Mouse (Mus musculus): ENCODE results near the gene Itga9.

Gene Itga9

DNA sequence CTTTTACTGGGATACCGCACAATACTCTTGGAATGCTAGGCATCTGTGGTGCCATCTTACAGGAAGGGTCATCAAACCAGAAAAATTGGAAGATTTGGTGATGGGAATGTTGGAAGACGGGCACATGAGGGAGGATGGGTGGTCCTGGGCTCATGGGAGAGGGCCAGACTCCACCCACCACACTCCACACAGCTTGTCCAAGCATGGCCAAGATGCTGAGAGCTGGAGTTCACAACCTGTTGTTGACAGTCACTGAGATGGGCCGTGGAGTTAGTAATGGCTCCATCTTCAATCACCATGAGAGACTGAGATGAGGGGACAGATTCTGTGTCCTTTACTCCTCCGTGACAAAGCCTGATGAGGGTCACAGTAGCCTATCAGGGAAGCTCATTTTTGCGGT, 207.0 kb downstream of the Itga9 start:
- DNase-seq (ENCODE audit: extremely low spot score, low read depth, low spot score), result no peak

DNA sequence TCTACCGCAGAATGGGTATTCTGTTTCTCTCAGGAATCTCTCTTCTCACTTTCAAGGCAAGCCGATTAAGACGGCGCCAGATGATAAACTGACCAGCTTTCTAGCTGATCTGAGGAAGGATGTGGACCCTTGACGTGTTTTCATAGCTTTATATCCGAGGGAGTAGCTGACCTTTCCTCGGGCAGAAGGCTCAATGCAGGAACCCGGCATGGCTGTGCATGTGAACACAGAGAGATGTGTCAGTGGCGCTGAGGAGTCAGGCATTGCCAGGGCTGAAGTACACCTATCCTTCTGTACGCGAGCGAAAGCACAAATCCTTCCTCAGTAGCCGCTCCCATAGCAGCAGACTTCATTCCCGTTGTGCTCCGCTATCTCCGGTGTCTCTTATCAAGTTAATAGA, 207.6 kb downstream of the Itga9 start:
- DNase-seq (ENCODE audit: extremely low spot score, low read depth, low spot score), result no peak

DNA sequence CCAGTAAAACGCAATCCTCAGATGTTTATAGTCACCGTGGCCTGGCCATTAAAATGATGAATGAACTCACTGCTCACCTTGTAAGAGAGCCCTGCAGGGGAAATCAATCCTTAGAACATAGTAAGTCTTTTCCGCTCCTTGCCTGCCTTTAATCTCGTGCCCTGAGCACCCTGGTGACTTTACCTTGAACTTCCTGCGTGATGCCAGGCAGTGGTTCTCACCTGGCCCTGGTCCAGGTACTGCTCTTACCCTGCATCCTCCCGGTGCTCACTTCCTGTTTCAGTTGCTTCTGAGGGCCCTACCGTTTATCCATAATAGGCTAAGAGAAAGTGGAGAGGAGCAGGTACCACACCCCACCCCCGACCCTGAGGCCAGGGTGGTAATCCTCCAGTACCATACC, 208.0 kb downstream of the Itga9 start:
- no peak for DNase-seq (ENCODE audit: extremely low spot score, low read depth, low spot score)

DNA sequence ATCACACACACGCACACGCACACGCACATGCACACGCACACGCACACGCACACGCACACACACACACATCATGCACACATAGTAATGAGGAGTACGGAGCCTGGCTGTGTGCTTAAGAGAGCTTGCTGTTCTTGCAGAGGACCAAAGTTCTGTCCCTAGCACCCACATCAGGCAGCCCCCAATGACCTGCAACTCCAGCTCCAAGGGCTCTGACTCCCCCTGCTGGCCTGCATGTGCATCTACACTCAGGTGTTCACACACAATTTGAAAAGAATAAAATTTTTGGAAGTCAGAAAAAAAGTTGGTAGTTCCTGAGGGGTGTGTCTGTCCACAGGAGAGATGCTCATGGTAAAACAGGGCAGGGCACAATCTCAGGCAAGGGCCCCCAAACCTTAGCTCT, 209.1 kb downstream of the Itga9 start:
- DNase-seq (ENCODE audit: extremely low spot score, low read depth, low spot score), result no peak

DNA sequence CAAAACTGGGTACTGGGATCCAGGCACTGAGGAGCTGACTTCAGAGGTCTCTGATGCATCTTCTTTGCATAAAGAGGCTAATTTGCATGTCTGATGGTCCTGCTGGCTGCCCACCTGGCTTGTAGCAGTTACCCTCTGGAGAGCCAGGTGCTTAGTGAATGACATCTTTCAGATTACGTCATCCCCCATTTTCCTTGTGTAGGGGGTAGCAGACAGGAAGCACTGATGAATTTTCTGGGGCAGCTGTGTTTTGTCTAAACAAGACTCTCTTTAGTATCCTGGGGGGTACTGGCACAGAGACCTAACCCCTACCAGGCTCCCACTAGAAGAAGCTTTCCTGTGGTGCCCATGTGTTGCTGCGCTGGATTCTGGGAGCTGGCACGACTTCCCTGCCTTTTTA, 212.0 kb downstream of the Itga9 start:
- no peak for DNase-seq (ENCODE audit: extremely low spot score, low read depth, low spot score)

DNA sequence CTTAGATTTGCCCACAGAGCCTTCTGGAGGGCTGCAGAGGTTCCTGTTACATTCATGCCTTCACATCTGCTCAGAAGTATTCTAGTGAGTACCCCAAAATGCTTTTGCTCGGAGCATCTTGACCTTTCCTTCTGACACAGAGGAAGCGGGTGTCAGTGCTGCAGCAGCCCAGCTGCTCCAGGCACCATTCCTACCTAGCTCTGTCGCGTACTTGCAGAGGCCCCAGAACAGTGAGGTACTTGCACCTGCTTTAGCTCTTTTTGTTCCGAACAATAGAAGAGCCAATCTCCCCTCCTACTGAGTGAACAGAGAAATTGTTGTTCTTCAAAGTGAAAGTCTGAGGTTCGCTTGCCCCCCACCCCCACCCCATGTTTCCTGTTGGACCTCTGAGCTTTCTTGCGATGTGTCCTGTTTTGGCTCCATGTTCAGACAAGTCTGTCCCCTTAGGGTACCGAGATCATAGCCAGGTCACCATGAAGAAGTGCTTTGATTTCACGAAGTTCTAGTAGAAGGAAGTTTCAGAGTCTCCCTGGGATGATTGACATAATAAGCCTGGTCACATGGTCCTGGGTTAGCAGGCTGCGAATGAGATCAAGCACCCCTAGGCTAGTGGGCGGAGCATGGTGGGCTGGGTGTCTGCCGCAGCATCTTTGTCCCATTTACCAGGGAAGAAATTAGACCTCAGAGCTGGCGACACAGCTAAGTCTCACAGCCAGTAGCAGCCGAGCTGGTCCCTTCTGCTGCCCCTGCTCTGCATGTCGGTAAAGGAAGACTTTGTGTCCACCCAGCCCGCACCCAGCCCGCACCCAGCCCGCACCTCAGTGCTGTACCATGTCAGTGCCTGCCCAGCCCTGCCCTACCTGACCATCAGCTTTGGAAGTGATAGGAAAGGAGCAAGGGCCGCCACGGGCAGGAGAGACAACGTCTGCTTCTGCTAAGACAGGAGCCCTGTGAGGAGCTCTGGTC, 215.0 kb downstream of the Itga9 start:
- peak; percentile 10 for DNase-seq (ENCODE audit: extremely low spot score, low read depth, low spot score)

DNA sequence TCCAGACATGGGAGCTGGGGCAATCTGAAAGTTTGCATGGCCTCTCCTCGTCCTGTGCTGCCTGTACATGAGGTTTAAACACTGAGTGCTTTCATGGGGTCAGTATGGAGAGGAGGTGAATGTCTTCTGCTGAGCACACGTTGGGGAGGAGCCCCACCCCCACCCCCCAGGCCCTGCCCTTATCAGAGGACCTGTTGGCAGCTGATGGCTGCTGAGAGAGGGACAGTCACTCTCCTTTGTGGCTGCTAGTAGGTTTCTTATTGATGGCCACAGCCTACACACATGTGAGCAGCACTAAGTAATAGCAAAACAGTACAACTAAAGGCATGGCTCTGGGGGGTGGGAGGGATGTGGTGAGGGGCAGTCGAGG, 215.7 kb downstream of the Itga9 start:
- DNase-seq (ENCODE audit: extremely low spot score, low read depth, low spot score), result no peak

DNA sequence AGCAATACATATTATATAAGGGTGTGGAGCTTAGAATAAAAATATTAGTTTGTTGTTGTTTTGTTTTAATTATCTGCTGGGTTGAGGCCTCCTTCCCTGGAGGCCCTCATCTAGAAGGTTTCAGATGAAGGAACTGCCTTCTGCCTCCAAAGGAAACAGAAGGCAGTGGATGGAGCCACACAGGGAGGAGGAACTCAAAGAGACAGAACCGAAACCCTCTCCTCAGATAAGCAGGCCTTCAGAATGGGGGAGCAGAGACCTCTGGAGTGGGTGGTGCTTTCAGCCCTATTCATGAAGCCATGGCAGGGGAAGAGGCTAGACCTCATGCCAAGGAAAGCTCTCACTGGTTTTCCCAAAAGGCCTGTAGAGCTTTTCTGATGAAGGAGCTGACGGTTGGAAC, 216.1 kb downstream of the Itga9 start:
- no peak for DNase-seq (ENCODE audit: extremely low spot score, low read depth, low spot score)

DNA sequence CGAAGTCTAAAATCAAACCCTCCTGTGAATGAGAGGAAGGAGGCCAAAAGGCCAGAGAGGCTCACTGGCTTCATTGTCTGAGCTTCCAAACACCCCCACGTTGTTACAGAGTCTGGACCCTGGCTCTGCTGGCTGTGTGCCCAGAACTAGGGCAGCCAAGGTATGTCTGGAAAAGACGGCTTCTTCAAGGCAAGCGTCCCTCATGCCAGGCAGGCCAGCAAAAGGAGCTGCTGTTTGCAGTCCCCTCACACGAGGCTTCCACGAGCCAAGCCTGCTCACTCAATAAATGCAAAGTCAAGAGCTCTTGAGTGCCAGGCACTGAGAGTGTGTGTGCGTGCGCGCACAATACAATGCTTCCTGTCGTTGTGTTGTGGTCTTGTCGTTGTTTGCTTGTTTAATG, 224.6 kb downstream of the Itga9 start:
- no peak for DNase-seq (ENCODE audit: extremely low spot score, low read depth, low spot score)

DNA sequence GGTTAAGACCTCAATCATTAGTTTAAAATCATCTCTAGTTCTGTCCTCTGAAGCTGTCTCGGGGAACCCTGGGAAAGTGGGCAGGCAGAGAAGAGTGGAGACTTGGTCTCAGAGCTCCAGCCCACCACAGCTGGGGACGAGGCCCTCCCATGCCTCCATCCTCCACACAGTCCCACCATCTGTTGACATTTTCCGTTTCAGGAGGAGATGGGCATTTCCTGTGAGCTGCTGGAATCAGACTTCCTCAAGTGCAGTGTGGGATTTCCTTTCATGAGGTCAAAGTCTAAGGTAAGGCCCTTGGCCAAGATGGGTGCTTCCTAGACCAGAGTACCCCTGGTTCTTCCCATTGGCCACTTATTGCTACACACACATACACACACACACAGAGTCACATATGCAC, 226.0 kb downstream of the Itga9 start:
- DNase-seq (ENCODE audit: extremely low spot score, low read depth, low spot score), result no peak

DNA sequence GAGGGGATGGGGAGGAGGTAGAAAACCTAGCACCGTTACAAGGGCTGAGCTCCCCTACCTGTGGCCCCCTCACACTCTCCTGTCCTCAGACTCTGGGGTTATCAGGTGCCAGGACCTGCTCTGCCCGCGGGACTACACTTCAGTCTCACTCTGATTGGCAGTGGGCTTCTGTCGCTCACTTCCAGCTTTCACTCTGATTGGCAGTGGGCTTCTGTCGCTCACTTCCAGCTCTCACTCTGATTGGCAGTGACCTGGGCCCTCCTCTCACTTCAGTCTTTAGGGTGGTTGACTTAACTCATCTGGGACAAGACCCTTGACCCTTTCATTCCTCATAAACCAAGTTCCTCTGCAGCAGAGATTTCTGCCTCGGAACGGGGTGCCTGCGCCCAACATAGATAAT, 226.9 kb downstream of the Itga9 start:
- DNase-seq (ENCODE audit: extremely low spot score, low read depth, low spot score), result no peak

DNA sequence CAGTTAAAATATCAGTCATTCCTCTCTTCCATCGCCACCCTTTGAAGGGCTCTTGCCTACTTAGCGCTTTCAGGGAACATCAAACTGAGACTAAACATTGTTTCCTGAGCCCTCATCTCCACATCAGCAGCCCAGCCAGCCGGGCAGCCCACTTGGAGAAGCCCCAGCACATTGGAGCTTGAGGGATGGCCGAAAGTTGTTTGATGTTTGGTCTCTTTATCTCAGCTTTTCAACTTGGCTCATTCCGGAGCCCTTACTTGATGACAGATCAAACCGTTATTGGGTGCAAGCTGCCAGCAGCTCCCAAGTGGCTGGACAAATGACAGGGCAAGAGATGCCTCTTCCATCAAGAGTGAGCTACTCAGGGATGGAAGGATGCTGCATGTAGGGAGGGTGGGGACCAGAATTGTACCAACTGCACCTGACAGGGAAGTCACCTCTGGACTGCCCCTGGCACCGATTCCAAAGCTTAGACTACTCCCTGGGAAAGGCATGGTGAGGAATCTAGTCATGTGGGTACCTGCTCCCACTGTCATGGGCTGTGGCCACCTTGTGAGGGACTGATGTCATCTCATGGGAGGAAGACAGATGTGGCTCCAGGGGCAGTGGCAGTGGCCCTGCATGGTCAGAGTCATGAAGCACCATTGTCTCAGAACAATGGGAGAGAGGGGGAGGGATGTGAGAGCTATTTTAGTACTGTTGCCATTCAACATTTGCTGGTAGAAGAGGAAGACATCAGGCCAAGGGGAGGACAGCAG, 232.6 kb downstream of the Itga9 start:
- no peak for DNase-seq (ENCODE audit: extremely low spot score, low read depth, low spot score)

DNA sequence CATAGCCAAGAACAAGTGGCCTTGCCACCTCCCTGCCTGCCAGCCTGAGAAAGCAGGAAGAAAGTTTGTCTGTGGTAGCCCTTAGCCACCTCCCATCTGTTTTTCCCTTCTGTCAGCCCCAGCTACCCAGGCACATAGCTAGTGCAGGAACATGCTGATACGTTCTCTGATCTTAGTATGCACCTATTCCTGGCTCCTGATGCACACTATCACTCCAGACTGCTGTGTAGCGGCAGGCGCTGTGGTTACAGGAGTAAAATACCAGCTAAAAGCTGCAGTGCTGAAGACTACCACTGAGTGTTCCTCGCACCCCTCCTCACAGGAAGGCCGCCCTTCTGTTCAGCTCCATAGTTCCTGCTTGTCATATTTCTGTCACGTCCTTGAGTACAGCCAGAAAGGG, 234.8 kb downstream of the Itga9 start:
- no peak for DNase-seq (ENCODE audit: extremely low spot score, low read depth, low spot score)

DNA sequence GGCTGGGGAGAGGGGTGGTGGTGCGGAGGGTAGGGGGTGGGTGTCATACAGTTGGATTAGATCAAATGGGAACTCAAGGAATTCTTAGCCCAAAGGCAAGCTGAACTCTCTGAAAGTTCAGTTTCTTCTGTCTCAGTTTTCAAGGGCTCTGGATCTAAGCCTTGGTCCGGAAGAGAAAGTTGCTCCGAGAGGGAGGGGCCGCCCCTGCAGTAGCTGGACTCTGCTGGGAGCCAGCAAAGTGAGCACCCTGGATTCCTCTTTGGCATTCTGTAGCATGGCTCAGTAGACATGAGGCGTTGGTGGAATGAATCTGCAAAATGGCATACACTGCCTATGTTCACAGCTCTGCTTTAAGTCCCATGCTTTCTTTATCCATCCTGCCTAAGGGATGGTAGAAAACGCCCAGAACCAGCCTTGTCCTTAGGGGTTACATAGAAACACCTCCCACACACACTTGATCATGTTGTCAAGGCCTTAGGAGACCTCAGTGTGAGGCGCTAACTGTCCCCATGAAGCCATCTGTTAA, 235.5 kb downstream of the Itga9 start:
- no peak for DNase-seq (ENCODE audit: extremely low spot score, low read depth, low spot score)

DNA sequence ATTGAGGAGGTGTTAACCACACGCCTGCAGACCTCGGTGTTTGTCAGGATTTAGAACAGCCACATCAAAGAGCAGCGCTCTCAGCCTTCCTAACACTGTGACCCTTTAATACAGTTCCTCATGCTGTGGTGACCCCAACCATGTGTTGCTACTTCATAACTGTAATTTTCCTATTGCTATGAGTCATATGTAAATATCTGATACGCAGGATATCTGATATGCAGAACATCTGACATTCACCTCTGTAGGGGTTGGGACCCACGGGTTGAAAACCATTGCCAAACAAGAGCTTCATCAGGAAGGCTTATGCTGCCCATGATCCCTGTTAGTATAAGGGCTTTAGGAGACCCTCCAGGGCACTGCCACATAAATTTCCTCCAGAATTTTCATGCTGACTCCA, 237.2 kb downstream of the Itga9 start:
- DNase-seq (ENCODE audit: extremely low spot score, low read depth, low spot score), result no peak

DNA sequence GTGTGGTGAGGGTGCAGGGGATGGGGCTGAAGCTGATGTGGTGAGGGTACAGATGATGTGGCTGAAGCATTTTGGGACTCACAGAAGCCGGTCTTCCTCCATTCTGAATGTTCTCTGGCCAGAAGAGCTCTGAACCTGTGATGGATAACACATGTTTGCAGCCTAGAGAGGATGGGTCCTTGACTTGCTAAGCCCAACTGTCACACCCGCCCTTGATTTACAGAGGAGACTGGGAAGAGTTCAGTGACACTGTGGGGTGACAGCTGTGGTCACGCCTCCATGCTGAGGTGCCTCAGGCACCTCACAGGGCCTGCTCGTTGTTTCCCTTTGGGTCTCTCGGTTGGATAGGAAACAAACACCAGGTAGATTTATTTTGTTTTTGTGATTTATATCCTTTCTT, 238.5 kb downstream of the Itga9 start:
- no peak for DNase-seq (ENCODE audit: extremely low spot score, low read depth, low spot score)

DNA sequence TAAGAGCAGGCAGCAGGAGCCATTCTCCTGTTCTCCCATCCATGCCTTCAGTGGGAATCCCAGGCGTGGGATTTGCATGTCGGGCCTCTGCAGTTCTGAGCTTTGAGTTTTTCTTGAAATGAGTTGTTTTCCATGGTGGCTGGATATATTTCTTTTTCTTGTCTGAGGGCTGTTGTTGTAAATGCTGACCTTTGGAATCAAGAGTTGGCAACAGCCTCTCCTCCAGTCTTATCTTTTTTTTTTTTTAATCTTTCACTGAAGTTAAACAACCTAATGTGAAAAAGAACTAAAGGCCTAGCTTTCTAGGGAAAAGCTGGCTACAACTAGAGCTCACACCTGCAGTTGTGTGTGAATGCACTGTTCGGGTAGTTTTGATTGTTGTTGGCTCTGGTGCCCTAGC, 240.3 kb downstream of the Itga9 start:
- no peak for DNase-seq (ENCODE audit: extremely low spot score, low read depth, low spot score)

DNA sequence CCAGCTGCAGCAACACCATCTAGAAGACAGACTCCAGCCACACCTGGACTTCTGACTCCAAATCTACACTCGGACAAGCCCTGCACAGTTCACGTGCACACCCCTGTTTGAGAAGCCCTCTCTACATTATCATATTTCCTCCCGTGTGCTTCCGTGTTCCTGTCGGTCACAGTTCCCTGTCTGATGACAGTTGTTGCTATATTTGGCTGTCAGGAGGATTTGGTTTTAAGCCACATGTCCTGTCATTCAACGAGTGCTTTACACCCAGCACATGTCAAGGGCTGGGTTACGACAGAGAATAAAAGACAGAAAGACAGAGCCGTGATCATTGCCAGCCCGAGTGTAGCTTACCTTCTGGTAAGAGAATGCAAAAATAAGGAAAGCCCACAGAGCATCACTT, 250.2 kb downstream of the Itga9 start:
- DNase-seq (ENCODE audit: extremely low spot score, low read depth, low spot score), result no peak

DNA sequence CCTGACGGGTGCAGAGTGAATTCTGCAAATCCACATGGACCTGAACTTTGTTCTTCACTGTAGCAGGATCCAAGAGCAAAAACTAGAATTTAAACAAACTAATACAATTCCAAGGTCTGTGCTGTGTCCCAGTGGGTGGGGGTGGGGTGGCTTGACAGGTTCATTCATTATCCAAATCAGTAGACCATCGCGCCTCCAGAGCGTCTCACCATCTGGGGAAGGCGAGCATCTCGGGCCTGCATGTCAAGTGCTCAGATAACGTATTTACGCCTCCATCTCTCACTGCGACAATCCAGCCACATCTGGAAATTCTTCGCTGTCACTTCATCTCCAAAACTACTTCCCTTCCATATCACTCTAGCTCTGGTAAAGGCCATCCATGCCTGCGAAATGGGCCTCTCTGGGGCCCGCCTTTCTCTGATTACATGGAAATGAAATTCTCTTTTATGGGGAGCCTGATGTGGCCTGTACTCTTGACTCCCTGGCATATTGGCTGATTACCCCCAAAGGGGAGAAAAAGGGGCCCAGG, 254.2 kb downstream of the Itga9 start:
- no peak for DNase-seq (ENCODE audit: extremely low spot score, low read depth, low spot score)

DNA sequence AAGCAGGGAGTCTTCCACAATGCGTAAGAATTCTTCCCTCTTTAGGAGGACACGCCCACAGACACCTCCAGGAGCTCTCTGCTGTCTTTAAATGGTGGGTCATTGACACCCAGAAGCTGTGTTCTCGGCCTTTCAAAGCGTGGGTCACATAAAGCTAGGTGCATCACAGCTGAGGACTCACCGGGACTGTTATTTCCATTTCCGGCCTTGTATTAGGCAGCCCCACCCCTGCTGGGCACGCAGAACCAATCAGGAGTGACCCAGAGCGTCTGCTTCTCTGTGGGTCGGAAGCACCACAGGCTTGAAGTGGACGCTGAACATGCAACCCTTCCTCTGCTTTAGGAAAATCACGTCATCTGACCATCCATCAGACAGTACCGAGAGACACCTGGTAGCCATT, 255.7 kb downstream of the Itga9 start:
- no peak for DNase-seq (ENCODE audit: extremely low spot score, low read depth, low spot score)

DNA sequence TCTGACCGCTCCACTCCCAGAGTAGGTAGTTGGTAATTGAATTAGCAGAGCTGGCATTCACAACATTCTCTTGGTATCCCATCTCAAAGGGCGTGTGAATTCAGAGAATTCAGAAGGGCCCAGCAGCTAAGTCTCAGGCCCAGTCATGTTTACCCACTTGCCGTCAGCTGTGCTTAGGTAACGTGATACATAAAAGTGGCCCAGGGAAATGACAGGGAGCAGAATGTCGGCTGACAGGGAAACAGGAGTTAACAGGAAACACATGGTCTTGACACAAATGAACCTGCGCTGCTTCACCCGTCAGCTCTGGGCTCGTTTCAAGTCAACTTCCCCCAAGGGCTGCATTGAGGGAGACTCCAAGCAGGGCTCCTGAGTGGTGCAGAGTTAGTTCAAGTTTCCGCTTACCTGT, 256.4 kb downstream of the Itga9 start:
- peak; percentile 86 for DNase-seq (ENCODE audit: extremely low spot score, low read depth, low spot score)

DNA sequence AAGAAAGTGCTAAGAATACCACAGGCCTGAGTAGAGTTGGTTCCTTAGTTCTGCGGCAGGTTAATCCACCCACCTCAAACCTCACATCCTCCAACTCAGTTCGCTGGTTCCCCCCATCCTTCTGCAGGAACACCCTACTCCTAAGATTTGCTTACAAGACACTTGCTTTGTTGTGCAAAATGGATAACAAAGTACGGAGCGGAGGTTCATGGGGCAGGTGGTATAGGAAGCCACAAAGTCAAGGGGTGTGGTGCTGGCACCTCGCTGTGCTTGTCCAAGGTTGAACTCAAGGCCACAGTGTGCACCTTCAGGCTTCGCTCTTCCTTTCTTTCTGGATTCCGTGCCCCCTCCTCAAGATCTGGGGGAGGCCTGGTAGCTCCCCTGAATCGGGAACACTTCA, 257.0 kb downstream of the Itga9 start:
- no peak for DNase-seq (ENCODE audit: extremely low spot score, low read depth, low spot score)
